Mouse (Mus musculus) cerebellum, adult 2 months (tissue): Measurements from ENCODE around the gene Fbln5. TPM values are rescaled to one million over a fixed set of nuclear protein-coding genes. Genes with fewer than 3 reads are reported as not detected.
A peak's percentile ranks its signal among the peaks of the same experiment; 100 is the strongest.

Source experiments
- DNase-seq, 2 experiments: peaks; one replicate each; pipeline ENCODE4 v3.0.0; 2021
- H3K27ac ChIP-seq: fragments of 200-500 bp; 2 replicates; pipeline ENCODE4 v1.5.1; 2012; ENCODE audit warnings: low read length, control low read depth, inconsistent platforms; ENCODE audit not compliant: insufficient read depth
- H3K27me3 ChIP-seq: fragments of 200-500 bp; 2 replicates; pipeline ENCODE4 v1.6.1; 2012; ENCODE audit warnings: inconsistent platforms, mild to moderate bottlenecking, low read length, moderate library complexity; ENCODE audit not compliant: control insufficient read depth, insufficient read depth
- H3K4me1 ChIP-seq: fragments of 200-500 bp; 2 replicates; pipeline ENCODE4 v1.6.1; 2011; ENCODE audit warnings: low read length; ENCODE audit not compliant: control insufficient read depth, insufficient read depth
- H3K4me3 ChIP-seq: fragments of 200-500 bp; replicated peaks from 2 replicates; pipeline ENCODE3; 2011; ENCODE audit warnings: mild to moderate bottlenecking, low read depth, low read length, control low read depth; ENCODE audit not compliant: insufficient read depth
- CTCF ChIP-seq: fragments of 200-500 bp; IDR thresholded peaks from 2 replicates; pipeline ENCODE4 v1.5.1; 2011; ENCODE audit warnings: low read depth, mild to moderate bottlenecking, control low read depth, low read length, moderate library complexity, borderline replicate concordance; ENCODE audit not compliant: insufficient read depth
- POLR2A ChIP-seq: fragments of 200-500 bp; IDR thresholded peaks from 2 replicates; pipeline ENCODE4 v1.6.1; 2011; ENCODE audit warnings: low read length, control low read depth, borderline replicate concordance; ENCODE audit not compliant: insufficient read depth
- WGBS: fragments of 180-500 bp; shearing (Covaris S2); methylation state at CpG from one replicate; pipeline ENCODE4 v1.1.7; 2018; 5-methylcytosine and 5-hydroxymethylcytosine counted together
- polyA plus RNA-seq: library from polyadenylated mRNA; depleted of rRNA; stranded (reverse); fragments of >200 nt; gene quantifications from 2 replicates; pipeline ENCODE4 v1.2.3, GENCODE M21; 2012; rRNA removed

The Fbln5 gene
- polyA plus RNA-seq, 1 experiment: 8.2 TPM

- 77% methylated on average over 2 of the region's 2 CpGs for WGBS
- TF ChIP-seq CTCF (no peak), POLR2A (no peak)
- H3K4me3 ChIP-seq: no peak overlapping the region
- no peak for DNase-seq
- H3K27ac ChIP-seq: no peak overlapping the region
- no peaks in the 10 kb centered on the region for H3K4me1 ChIP-seq
- H3K27me3 ChIP-seq: no peaks in the 10 kb centered on the region
These were observed 78.8 kb downstream of the Fbln5 start for GRCm38 (mm10) chr12:101740045-101740444.

- WGBS: 1% methylated on average over 9 of the region's 9 CpGs
- Histone ChIP-seq H3K4me1 (no peaks in the 10 kb centered on the region), H3K4me3 (peak overlapping the region; percentile 46), H3K27ac (no peak overlapping the region), H3K27me3 (peaks cover 3% of the 10 kb centered on the region; the same call in 1 of the 2 replicates)
- no peak for DNase-seq
- TF ChIP-seq CTCF (no peak), POLR2A (no peak)
These were observed 100.1 kb downstream of the Fbln5 start for GRCm38 (mm10) chr12:101718755-101719150.

GRCm38 (mm10) chr12:101718054-101718754, 100.7 kb downstream of the Fbln5 start, which contains the start of gene Tc2n:
Tc2n (minus strand) TSS chr12:101718523.
- peak; percentile 20 to 33 for DNase-seq
- WGBS: under 1% methylated on average over 74 of the region's 75 CpGs
- Histone ChIP-seq H3K4me3 (peak within 1 kb of the TSS; percentile 46), H3K27me3 (peaks cover 3% of the 10 kb centered on the region; the same call in 1 of the 2 replicates), H3K4me1 (no peaks in the 10 kb centered on the region), H3K27ac (no peak within 1 kb of the TSS)
- no peak for TF ChIP-seq POLR2A
- no peak for TF ChIP-seq CTCF

- Histone ChIP-seq H3K4me3 (no peak overlapping the region), H3K27ac (no peak overlapping the region), H3K4me1 (no peaks in the 10 kb centered on the region), H3K27me3 (no peaks in the 10 kb centered on the region)
- 83% methylated on average over 3 of the region's 3 CpGs for WGBS
- DNase-seq: no peak
- no peak for TF ChIP-seq CTCF
- TF ChIP-seq POLR2A: no peak
These were observed 119.7 kb downstream of the Fbln5 start for GRCm38 (mm10) chr12:101699176-101699575.

Other genes starting within 250 kb of the Fbln5 start
- gene Tc2n, start 100.5 kb downstream of the Fbln5 start, polyA plus RNA-seq: 0.10 and 0.24 TPM in 2 replicates
- gene Trip11, start 94.2 kb upstream of the Fbln5 start, polyA plus RNA-seq: 13.8 and 14.0 TPM in 2 replicates
- gene Atxn3, start 139.2 kb upstream of the Fbln5 start, polyA plus RNA-seq: 13.3 TPM in 2 replicates
- gene Cpsf2, start 156.9 kb upstream of the Fbln5 start, polyA plus RNA-seq: 15.1 and 16.0 TPM in 2 replicates